Mouse (Mus musculus) myocyte (in vitro differentiated cells): ENCODE results near the gene Tmem219. TPM values are rescaled to one million over a fixed set of nuclear protein-coding genes. Genes with fewer than 3 reads are reported as not detected.

Experiments
- H3K27me3 ChIP-seq: one replicate; pipeline ENCODE4 v1.6.1; 2011; ENCODE audit not compliant: control insufficient read depth, insufficient read depth, insufficient read length
- H3K36me3 ChIP-seq: one replicate; pipeline ENCODE4 v1.6.1; 2011; ENCODE audit not compliant: control insufficient read depth, insufficient read depth
- H3K4me2 ChIP-seq: one replicate; pipeline ENCODE4 v1.6.1; 2011; ENCODE audit warnings: low read depth, control low read depth
- H3K4me3 ChIP-seq: one replicate; pipeline ENCODE4 v1.5.1; 2011; ENCODE audit warnings: mild to moderate bottlenecking, control low read depth, moderate library complexity
- H3K79me2 ChIP-seq: one replicate; pipeline ENCODE4 v1.6.1; 2011; ENCODE audit not compliant: control insufficient read depth, insufficient read depth
- H3ac ChIP-seq: one replicate; pipeline ENCODE4 v1.6.1; 2011; ENCODE audit not compliant: control insufficient read depth, insufficient read length
- CEBPB ChIP-seq: IDR thresholded peaks from 2 replicates; pipeline ENCODE4 v1.6.1; 2011; ENCODE audit warnings: mild to moderate bottlenecking, moderate library complexity; ENCODE audit not compliant: poor library complexity, insufficient read depth, severe bottlenecking
- E2F4 ChIP-seq: IDR thresholded peaks from one replicate; pipeline ENCODE4 v1.6.1; 2011; ENCODE audit warnings: mild to moderate bottlenecking, control low read depth, moderate library complexity; ENCODE audit not compliant: insufficient read depth
- MAX ChIP-seq: IDR thresholded peaks from one replicate; pipeline ENCODE4 v1.6.1; 2011; ENCODE audit warnings: low read depth, mild to moderate bottlenecking, control low read depth
- MYOD1 ChIP-seq, 3 experiments: IDR thresholded peaks; one replicate each; pipeline ENCODE4 v1.6.1; 2011; ENCODE audit warnings: control low read depth in 2 of 3, low read depth in 2 of 3, mild to moderate bottlenecking in 2 of 3, moderate library complexity in 1 of 3; ENCODE audit not compliant: insufficient read length in 2 of 3, control insufficient read depth in 1 of 3
- MYOG ChIP-seq, 3 experiments: IDR thresholded peaks; one replicate each; pipeline ENCODE4 v1.6.1; 2011; ENCODE audit warnings: control low read depth in 2 of 3, low read depth in 2 of 3, mild to moderate bottlenecking in 2 of 3; ENCODE audit not compliant: insufficient read length in 2 of 3, control insufficient read depth in 1 of 3, insufficient read depth in 1 of 3
- POLR2A ChIP-seq: IDR thresholded peaks from one replicate; pipeline ENCODE4 v1.6.1; 2011; ENCODE audit warnings: low read depth, mild to moderate bottlenecking, control low read depth, moderate library complexity; ENCODE audit not compliant: insufficient read length
- POLR2AphosphoS2 ChIP-seq: IDR thresholded peaks from one replicate; pipeline ENCODE4 v1.6.1; 2011; ENCODE audit warnings: low read depth, control low read depth; ENCODE audit not compliant: insufficient read length
- REST ChIP-seq: IDR thresholded peaks from one replicate; pipeline ENCODE4 v1.6.1; 2011; ENCODE audit warnings: mild to moderate bottlenecking, control low read depth, moderate library complexity; ENCODE audit not compliant: insufficient read depth, insufficient read length
- SRF ChIP-seq: IDR thresholded peaks from one replicate; pipeline ENCODE4 v1.6.1; 2011; ENCODE audit warnings: low read depth; ENCODE audit not compliant: control insufficient read depth, insufficient read length
- TCF12 ChIP-seq: IDR thresholded peaks from one replicate; pipeline ENCODE4 v1.6.1; 2011; ENCODE audit warnings: mild to moderate bottlenecking, control low read depth; ENCODE audit not compliant: poor library complexity, insufficient read depth, severe bottlenecking
- TCF3 ChIP-seq: IDR thresholded peaks from one replicate; pipeline ENCODE4 v1.6.1; 2011; ENCODE audit warnings: low read depth, control low read depth; ENCODE audit not compliant: insufficient read length
- USF1 ChIP-seq: IDR thresholded peaks from one replicate; pipeline ENCODE4 v1.6.1; 2011; ENCODE audit warnings: low read depth, mild to moderate bottlenecking, control low read depth, moderate library complexity
- polyA plus RNA-seq: library from polyadenylated mRNA; unstranded; fragments of >200 nt; fragmentation: generic; extraction: Trizol; gene quantifications from one replicate; pipeline ENCODE4 v1.2.1, GENCODE M21; 2012; ENCODE audit warnings: missing spikeins

Gene Tmem219
- polyA plus RNA-seq, 1 experiment = 34.1 TPM

- TF ChIP-seq MYOG (IDR thresholded peaks at IDR 0.05; ENCODE audit: control insufficient read depth in 1 of 3, insufficient read depth in 1 of 3, insufficient read length in 2 of 3, low read depth in 2 of 3) (no peak), TCF12 (no peak), TCF3 (no peak)
- no peak overlapping the region for H3ac ChIP-seq
- H3K36me3 ChIP-seq = peaks cover 4% of the 10 kb centered on the region
- no peak overlapping the region for H3K4me3 ChIP-seq
- peaks cover 10% of the 10 kb centered on the region for H3K27me3 ChIP-seq
- H3K79me2 ChIP-seq = no peaks in the 10 kb centered on the region
- no peak overlapping the region for H3K4me2 ChIP-seq
These were observed 23.8 kb upstream of the Tmem219 start for GRCm38 (mm10) chr7:126946530-126946929.

GRCm38 (mm10) chr7:126941801-126942200, 19.1 kb upstream of the Tmem219 start:
- H3K79me2 ChIP-seq = no peaks in the 10 kb centered on the region
- H3ac ChIP-seq = no peak overlapping the region
- no peak overlapping the region for H3K4me3 ChIP-seq
- no peaks in the 10 kb centered on the region for H3K27me3 ChIP-seq
- TF ChIP-seq MAX (no peak), POLR2AphosphoS2 (no peak), MYOD1 (IDR thresholded peaks at IDR 0.05; ENCODE audit: control insufficient read depth in 1 of 3, insufficient read length in 2 of 3, low read depth in 2 of 3) (no peak), SRF (no peak), POLR2A (no peak), MYOG (IDR thresholded peaks at IDR 0.05; ENCODE audit: control insufficient read depth in 1 of 3, insufficient read depth in 1 of 3, insufficient read length in 2 of 3, low read depth in 2 of 3) (no peak), TCF3 (no peak), TCF12 (no peak)
- no peak overlapping the region for H3K4me2 ChIP-seq
- peaks cover 9% of the 10 kb centered on the region for H3K36me3 ChIP-seq

GRCm38 (mm10) chr7:126941171-126941570, 18.5 kb upstream of the Tmem219 start:
- Histone ChIP-seq H3K36me3 (peaks cover 9% of the 10 kb centered on the region), H3K27me3 (no peaks in the 10 kb centered on the region), H3ac (no peak overlapping the region), H3K4me3 (no peak overlapping the region), H3K79me2 (no peaks in the 10 kb centered on the region), H3K4me2 (no peak overlapping the region)
- TF ChIP-seq TCF3 = no peak
- no peak for TF ChIP-seq TCF12
- no peak for TF ChIP-seq MYOG (IDR thresholded peaks at IDR 0.05; ENCODE audit: control insufficient read depth in 1 of 3, insufficient read depth in 1 of 3, insufficient read length in 2 of 3, low read depth in 2 of 3)
- TF ChIP-seq SRF = no peak
- TF ChIP-seq USF1 = no peak
- TF ChIP-seq POLR2AphosphoS2 = no peak
- no peak for TF ChIP-seq E2F4
- no peak for TF ChIP-seq REST
- TF ChIP-seq MAX = no peak
- TF ChIP-seq POLR2A = no peak
- no peak for TF ChIP-seq MYOD1 (IDR thresholded peaks at IDR 0.05; ENCODE audit: control insufficient read depth in 1 of 3, insufficient read length in 2 of 3, low read depth in 2 of 3)
- TF ChIP-seq CEBPB = no peak

GRCm38 (mm10) chr7:126932652-126933051, 9.9 kb upstream of the Tmem219 start:
- Histone ChIP-seq H3K4me3 (no peak overlapping the region), H3K4me2 (no peak overlapping the region), H3ac (no peak overlapping the region), H3K79me2 (no peaks in the 10 kb centered on the region), H3K36me3 (peaks cover 6% of the 10 kb centered on the region), H3K27me3 (no peaks in the 10 kb centered on the region)
- TF ChIP-seq POLR2AphosphoS2 (no peak), MAX (no peak), MYOG (IDR thresholded peaks at IDR 0.05; ENCODE audit: control insufficient read depth in 1 of 3, insufficient read depth in 1 of 3, insufficient read length in 2 of 3, low read depth in 2 of 3) (no peak)

GRCm38 (mm10) chr7:126929046-126929445, 6.3 kb upstream of the Tmem219 start:
- no peaks in the 10 kb centered on the region for H3K79me2 ChIP-seq
- H3K4me3 ChIP-seq = peak overlapping the region; percentile 65
- TF ChIP-seq E2F4 = no peak
- TF ChIP-seq CEBPB = no peak
- no peak for TF ChIP-seq USF1
- TF ChIP-seq MYOG (IDR thresholded peaks at IDR 0.05; ENCODE audit: control insufficient read depth in 1 of 3, insufficient read depth in 1 of 3, insufficient read length in 2 of 3, low read depth in 2 of 3) = no peak
- no peak for TF ChIP-seq TCF12
- TF ChIP-seq TCF3 = no peak
- TF ChIP-seq MAX = no peak
- no peak for TF ChIP-seq SRF
- TF ChIP-seq MYOD1 (IDR thresholded peaks at IDR 0.05; ENCODE audit: control insufficient read depth in 1 of 3, insufficient read length in 2 of 3, low read depth in 2 of 3) = no peak
- TF ChIP-seq REST = no peak
- H3K4me2 ChIP-seq = peak overlapping the region; percentile 99
- H3K27me3 ChIP-seq = no peaks in the 10 kb centered on the region
- no peaks in the 10 kb centered on the region for H3K36me3 ChIP-seq
- H3ac ChIP-seq = peak overlapping the region; percentile 64
